Mouse (Mus musculus) thymus, postnatal 14 days (tissue): ENCODE results near the gene Rex1bd.

Experiments used
- DNase-seq: peaks from one replicate; pipeline ENCODE4 v3.0.0; 2021

Rex1bd gene

GRCm38 (mm10) chr8:70501820-70502529, 4.6 kb downstream of the Rex1bd start:
- no peak for DNase-seq

GRCm38 (mm10) chr8:70500386-70501301, 5.9 kb downstream of the Rex1bd start:
- DNase-seq: peak; percentile 59

- DNase-seq: no peak
Measured at GRCm38 (mm10) chr8:70495771-70496062, 10.8 kb downstream of the Rex1bd start.

- DNase-seq: no peak
Measured at GRCm38 (mm10) chr8:70495001-70495770, 11.4 kb downstream of the Rex1bd start.

GRCm38 (mm10) chr8:70494416-70494945, 12.1 kb downstream of the Rex1bd start:
- DNase-seq: no peak

- DNase-seq: no peak
Measured at GRCm38 (mm10) chr8:70493692-70494415, 12.7 kb downstream of the Rex1bd start.

- no peak for DNase-seq
Measured at GRCm38 (mm10) chr8:70492664-70493640, 13.6 kb downstream of the Rex1bd start, which contains the start of gene Crlf1. Gene Crlf1, plus strand, starts transcription at chr8:70493158.

- DNase-seq: no peak
Measured at GRCm38 (mm10) chr8:70490880-70491495, 15.6 kb downstream of the Rex1bd start.

- DNase-seq: no peak
Measured at GRCm38 (mm10) chr8:70490061-70490879, 16.3 kb downstream of the Rex1bd start.

GRCm38 (mm10) chr8:70489576-70489975, 17.0 kb downstream of the Rex1bd start:
- DNase-seq: no peak

GRCm38 (mm10) chr8:70488931-70489470, 17.6 kb downstream of the Rex1bd start:
- no peak for DNase-seq

GRCm38 (mm10) chr8:70487993-70488796, 18.4 kb downstream of the Rex1bd start:
- DNase-seq: peak; percentile 26

GRCm38 (mm10) chr8:70486941-70487520, 19.5 kb downstream of the Rex1bd start, which contains the start of gene Tmem59l:
Gene Tmem59l, minus strand, starts transcription at chr8:70487358.
- no peak for DNase-seq

GRCm38 (mm10) chr8:70486191-70486681, 20.3 kb downstream of the Rex1bd start:
- DNase-seq: no peak

GRCm38 (mm10) chr8:70482943-70483342, 23.6 kb downstream of the Rex1bd start:
- no peak for DNase-seq

GRCm38 (mm10) chr8:70481908-70482307, 24.6 kb downstream of the Rex1bd start:
- no peak for DNase-seq

- no peak for DNase-seq
Measured at GRCm38 (mm10) chr8:70477269-70477982, 29.1 kb downstream of the Rex1bd start.
